Mouse (Mus musculus) midbrain, embryonic 13.5 days (tissue): ENCODE measurements around the gene Col6a5. TPM values are rescaled to one million over a fixed set of nuclear protein-coding genes. Genes with fewer than 3 reads are reported as not detected.
"Not testable (repeated sequence)": the region's sequence is repeated elsewhere in the genome, so short reads cannot be mapped to it uniquely, and the experiment has no call there.

Source experiments
- ATAC-seq: fragments of 200-750 bp; cut with Nextera tagmentation; 2 replicates; pipeline ENCODE4 v1.8.0; 2017; ENCODE audit warnings: mild to moderate bottlenecking, moderate TSS enrichment, moderate library complexity
- H3K27ac ChIP-seq: fragments of 300-500 bp; sonication (generic); 2 replicates; pipeline ENCODE4 v1.5.1; 2015; ENCODE audit warnings: inconsistent platforms, mild to moderate bottlenecking, moderate library complexity
- H3K27me3 ChIP-seq: fragments of 300-500 bp; sonication (generic); 2 replicates; pipeline ENCODE4 v1.6.1; 2015; ENCODE audit warnings: mild to moderate bottlenecking, inconsistent platforms
- H3K36me3 ChIP-seq: fragments of 300-500 bp; sonication (generic); 2 replicates; pipeline ENCODE4 v1.6.1; 2015; ENCODE audit warnings: mild to moderate bottlenecking, inconsistent platforms
- H3K4me1 ChIP-seq: fragments of 300-500 bp; sonication (generic); replicated peaks from 2 replicates; pipeline ENCODE4 v1.6.1; 2015; ENCODE audit warnings: inconsistent platforms
- H3K4me2 ChIP-seq: fragments of 300-500 bp; sonication (generic); replicated peaks from 2 replicates; pipeline ENCODE4 v1.6.1; 2015; ENCODE audit warnings: moderate library complexity, mild to moderate bottlenecking, inconsistent platforms
- H3K4me3 ChIP-seq: fragments of 300-500 bp; sonication (generic); replicated peaks from 2 replicates; pipeline ENCODE4 v1.5.1; 2015; ENCODE audit warnings: mild to moderate bottlenecking, inconsistent platforms
- H3K9ac ChIP-seq: fragments of 300-500 bp; sonication (generic); replicated peaks from 2 replicates; pipeline ENCODE4 v1.6.1; 2015; ENCODE audit warnings: mild to moderate bottlenecking, inconsistent platforms
- H3K9me3 ChIP-seq: fragments of 300-500 bp; sonication (generic); 2 replicates; pipeline ENCODE4 v1.6.1; 2016; ENCODE audit warnings: mild to moderate bottlenecking, inconsistent platforms
- WGBS: fragments of 180-500 bp; shearing (Covaris S2); methylation state at CpG from one replicate; pipeline ENCODE4 v1.1.7; 2015; 5-methylcytosine and 5-hydroxymethylcytosine counted together
- polyA plus RNA-seq: library from polyadenylated mRNA; unstranded; fragments of >200 nt; fragmentation: Nextera tagmentation; extraction: Ambion mirVana; gene quantifications from 2 replicates; pipeline ENCODE4 v1.2.1, GENCODE M21; 2015

The Col6a5 gene
- polyA plus RNA-seq, 1 experiment from 2014 or later, result 0.09 TPM

DNA sequence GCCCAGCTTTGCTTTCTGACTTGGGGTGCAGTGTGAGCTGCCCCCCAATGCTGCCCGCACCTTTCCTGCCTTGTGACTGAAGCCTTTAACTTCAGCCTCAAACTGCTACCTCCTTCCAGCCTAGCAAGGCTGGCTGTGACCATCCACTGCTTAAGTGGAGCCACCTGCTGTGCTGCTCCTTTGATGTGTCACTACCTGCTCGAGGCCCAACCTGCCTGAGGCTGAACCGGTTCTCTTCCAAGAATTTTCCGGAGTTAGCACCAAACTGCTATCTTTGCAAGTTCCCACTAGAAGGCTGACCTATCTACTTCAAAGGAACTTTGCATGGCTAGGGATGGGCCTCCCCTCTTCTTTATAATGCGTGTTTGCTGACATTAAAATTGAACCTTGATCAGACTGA, 119.1 kb downstream of the Col6a5 start:
- not testable (repeated sequence) for H3K4me1 ChIP-seq, ATAC-seq, H3K9me3 ChIP-seq, H3K4me2 ChIP-seq, H3K9ac ChIP-seq, H3K27ac ChIP-seq, H3K4me3 ChIP-seq, H3K27me3 ChIP-seq, H3K36me3 ChIP-seq
- WGBS, result 63% methylated on average over 5 of the region's 5 CpGs

DNA sequence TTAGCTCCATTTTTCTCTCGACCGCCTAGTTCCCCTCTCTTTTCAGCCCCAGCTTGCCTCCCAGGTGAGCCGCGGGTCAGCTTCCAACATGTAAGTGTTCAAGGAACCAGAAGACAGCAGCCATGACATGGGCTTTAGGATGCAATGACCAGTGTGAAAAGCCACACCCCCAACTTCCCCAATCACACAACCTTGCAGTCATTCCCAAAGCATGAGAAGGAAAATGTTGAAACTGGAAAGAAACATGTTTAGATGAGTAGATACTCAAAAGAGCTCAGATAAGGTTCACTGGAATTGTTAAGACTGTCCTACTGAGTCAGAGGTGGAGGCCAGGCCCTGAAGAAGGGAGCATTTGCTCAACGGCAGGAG, 121.3 kb downstream of the Col6a5 start:
- H3K9ac ChIP-seq, result no peak overlapping the region
- H3K4me3 ChIP-seq, result no peak overlapping the region
- no peak for ATAC-seq
- no peak overlapping the region for H3K4me2 ChIP-seq
- no peaks in the 10 kb centered on the region for H3K27me3 ChIP-seq
- no peak overlapping the region for H3K27ac ChIP-seq
- WGBS, result 75% methylated on average over 5 of the region's 5 CpGs
- no peaks in the 10 kb centered on the region for H3K9me3 ChIP-seq
- H3K36me3 ChIP-seq, result no peaks in the 10 kb centered on the region
- no peaks in the 10 kb centered on the region for H3K4me1 ChIP-seq

DNA sequence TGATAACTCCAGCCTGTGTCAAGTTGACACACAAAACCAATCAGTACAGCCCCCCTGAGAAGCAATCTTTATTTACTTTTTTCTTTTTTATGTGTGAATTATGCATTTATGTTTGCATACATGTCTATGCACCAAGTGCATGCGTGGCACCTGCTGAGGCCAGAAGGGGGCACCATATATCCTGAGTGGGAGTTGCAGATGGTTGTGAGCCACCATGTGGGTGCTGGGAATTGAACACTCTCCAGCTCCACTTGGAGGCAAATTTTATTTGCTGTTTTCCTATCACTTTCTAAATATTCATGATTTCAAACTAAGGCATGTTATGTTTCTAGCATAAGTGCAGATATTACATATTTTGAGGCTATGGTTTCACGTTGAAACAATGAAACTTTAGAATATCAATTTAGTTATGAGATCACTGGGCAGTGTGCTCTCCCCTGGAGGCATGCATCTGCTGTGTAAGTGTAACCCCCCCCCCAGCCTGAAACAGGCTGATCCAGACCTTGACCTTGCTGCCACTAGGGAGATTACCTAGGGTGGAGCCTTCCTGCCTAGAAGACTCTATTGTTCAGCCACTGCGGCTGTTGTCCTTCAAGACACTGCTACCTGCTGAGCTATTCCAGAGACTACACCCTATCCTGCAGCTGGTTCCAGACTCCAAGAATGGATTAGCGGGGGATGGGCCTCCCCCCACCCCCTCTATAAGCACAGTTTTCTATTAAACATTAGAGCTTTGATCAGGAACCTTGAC, 121.9 kb downstream of the Col6a5 start:
- Histone ChIP-seq H3K27ac (no peak overlapping the region), H3K4me2 (no peak overlapping the region), H3K9ac (no peak overlapping the region), H3K27me3 (no peaks in the 10 kb centered on the region), H3K4me1 (no peaks in the 10 kb centered on the region), H3K9me3 (no peaks in the 10 kb centered on the region), H3K36me3 (no peaks in the 10 kb centered on the region), H3K4me3 (no peak overlapping the region)
- no peak for ATAC-seq
- 81% methylated on average over 4 of the region's 4 CpGs for WGBS

DNA sequence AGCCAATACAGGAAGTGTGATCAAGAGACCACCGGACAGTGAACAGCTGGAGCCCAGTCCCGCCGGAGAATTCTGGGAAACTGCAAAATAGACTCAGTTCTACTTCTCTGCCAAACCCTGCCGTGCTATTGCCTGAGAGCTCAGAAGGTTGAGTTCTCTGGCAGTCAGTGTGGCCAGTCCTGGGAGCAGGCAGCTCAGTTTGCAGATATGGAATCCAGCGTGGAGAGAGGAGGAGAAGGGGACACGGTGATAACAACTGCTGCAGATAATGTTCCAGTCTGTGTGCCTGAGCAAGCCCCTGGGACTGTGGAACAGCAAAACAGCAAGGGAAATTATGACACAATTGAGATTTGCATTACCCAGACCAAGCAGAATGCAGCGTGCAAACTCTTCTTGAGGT, 124.9 kb downstream of the Col6a5 start:
- no peak overlapping the region for H3K9ac ChIP-seq
- H3K4me1 ChIP-seq, result no peaks in the 10 kb centered on the region
- H3K4me3 ChIP-seq, result no peak overlapping the region
- H3K4me2 ChIP-seq, result no peak overlapping the region
- H3K9me3 ChIP-seq, result no peaks in the 10 kb centered on the region
- no peaks in the 10 kb centered on the region for H3K36me3 ChIP-seq
- no peaks in the 10 kb centered on the region for H3K27me3 ChIP-seq
- ATAC-seq, result no peak
- H3K27ac ChIP-seq, result no peak overlapping the region
- WGBS, result 85% methylated on average over 7 of the region's 7 CpGs

DNA sequence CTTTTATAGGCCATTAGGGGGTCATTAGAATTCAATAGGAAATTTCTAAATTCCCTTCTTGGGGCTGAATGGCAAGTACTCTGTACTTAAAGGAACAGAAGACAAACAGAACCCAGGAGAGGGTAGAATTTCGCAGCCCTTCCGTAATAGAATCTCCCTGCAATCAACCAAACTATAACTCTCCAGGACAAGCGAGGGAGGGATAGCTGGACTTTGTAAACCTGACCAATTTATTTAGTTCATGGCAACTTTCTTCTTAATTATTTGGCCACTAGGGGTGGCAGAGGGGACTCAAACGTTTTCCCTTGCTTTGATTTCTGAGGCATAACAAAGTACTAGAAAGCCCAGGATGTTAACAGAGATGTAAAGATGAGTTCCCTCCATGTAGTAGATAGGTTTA, 125.6 kb downstream of the Col6a5 start:
- no peaks in the 10 kb centered on the region for H3K9me3 ChIP-seq
- ATAC-seq, result no peak
- WGBS, result 54% methylated on average over 4 of the region's 4 CpGs
- H3K27me3 ChIP-seq, result no peaks in the 10 kb centered on the region
- no peak overlapping the region for H3K9ac ChIP-seq
- H3K27ac ChIP-seq, result no peak overlapping the region
- no peaks in the 10 kb centered on the region for H3K36me3 ChIP-seq
- no peak overlapping the region for H3K4me3 ChIP-seq
- H3K4me2 ChIP-seq, result no peak overlapping the region
- no peaks in the 10 kb centered on the region for H3K4me1 ChIP-seq

DNA sequence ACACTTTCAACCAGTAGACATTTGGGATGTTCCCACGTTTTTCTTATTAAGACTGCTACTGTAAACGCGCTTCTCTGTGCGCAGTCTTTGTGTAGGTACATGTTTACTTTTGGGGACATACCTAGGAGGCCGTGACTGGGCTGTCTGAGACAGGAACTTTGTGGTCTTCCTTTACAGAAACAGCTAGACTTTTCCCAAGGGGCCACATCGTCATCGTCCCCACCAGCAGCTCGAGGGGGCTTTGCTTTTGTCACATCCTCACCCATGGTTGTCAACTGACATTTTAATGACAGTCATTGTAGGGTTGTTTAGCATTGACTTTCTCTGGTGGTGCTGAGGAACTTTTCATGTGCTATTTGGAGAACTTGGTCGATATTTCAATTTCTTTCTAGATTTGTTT, 129.2 kb downstream of the Col6a5 start:
- peaks cover 5% of the 10 kb centered on the region for H3K27me3 ChIP-seq
- ATAC-seq, result no peak
- WGBS, result 83% methylated on average over 9 of the region's 9 CpGs
- H3K4me3 ChIP-seq, result no peak overlapping the region
- peaks cover 7% of the 10 kb centered on the region for H3K4me1 ChIP-seq
- H3K9ac ChIP-seq, result no peak overlapping the region
- no peak overlapping the region for H3K27ac ChIP-seq
- H3K36me3 ChIP-seq, result no peaks in the 10 kb centered on the region
- no peak overlapping the region for H3K4me2 ChIP-seq
- H3K9me3 ChIP-seq, result no peaks in the 10 kb centered on the region

DNA sequence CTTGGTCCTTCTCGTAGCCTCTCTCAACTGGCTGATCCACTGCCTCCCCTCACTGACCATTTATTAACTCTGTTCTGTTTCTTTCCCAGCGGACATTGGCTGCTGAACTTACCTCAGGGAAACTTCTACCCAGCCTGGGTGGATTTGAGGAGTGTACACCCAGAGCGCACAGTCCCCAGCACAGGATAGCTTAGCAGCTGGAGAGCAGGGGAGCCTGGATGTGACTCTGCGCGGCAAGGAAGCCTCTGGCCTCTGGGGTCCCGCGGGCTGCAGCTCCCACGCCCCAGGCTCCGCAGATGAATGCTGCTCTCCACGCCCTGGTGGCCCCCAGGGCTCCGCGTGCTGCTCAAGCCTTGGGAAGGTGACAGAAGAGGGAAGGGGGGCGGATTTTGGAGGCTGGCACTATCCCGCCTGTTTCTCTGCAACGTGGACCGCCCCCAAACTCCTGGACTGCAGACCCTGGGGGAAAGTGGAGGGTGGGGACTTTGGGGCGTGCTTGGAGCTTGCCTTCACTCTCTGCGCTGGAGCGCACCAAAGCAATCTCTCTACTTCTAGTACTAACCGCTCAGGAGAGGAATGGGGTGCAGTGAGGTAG, 132.6 kb downstream of the Col6a5 start, which contains the start of gene Col6a6:
Gene Col6a6, minus strand, starts transcription at position 370 of the 595 bp plus-strand sequence.
- no peak within 1 kb of the TSS for H3K4me3 ChIP-seq
- H3K4me1 ChIP-seq, result peaks cover 7% of the 10 kb centered on the region
- no peak for ATAC-seq
- no peak within 1 kb of the TSS for H3K27ac ChIP-seq
- peak within 1 kb of the TSS; percentile 31 for H3K4me2 ChIP-seq
- WGBS, result 18% methylated on average over 20 of the region's 20 CpGs
- H3K36me3 ChIP-seq, result no peaks in the 10 kb centered on the region
- H3K9ac ChIP-seq, result no peak within 1 kb of the TSS
- no peaks in the 10 kb centered on the region for H3K9me3 ChIP-seq
- H3K27me3 ChIP-seq, result peaks cover 5% of the 10 kb centered on the region

DNA sequence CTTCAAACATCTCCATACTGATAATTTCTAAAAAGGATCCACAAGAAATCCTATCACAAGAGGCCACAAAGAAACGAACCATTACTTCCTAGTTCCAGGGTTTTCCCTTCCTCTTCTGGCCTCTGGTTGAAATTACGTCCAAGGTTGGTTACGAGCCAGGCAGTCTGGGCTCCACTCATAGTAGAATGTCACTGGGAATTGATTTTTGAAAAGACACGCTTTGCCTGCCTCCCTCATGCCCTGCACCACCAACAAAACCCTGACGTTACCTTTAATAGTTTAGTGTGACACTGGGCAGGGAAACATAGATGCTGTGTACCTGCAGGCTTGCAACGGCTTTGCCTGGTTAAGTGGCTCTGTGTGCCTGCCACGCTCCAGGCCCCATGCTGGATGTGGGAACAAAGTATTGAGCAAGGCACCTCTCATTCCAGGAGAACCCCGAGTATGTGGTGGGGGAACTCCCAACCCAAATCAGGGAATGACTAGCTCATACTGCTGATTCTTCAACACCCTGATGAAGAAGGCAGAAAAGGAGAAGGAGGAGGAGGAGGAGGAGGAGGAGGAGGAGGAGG, 133.3 kb downstream of the Col6a5 start:
- peaks cover 5% of the 10 kb centered on the region for H3K27me3 ChIP-seq
- WGBS, result 80% methylated on average over 8 of the region's 8 CpGs
- H3K27ac ChIP-seq, result no peak overlapping the region
- H3K4me3 ChIP-seq, result no peak overlapping the region
- H3K4me2 ChIP-seq, result no peak overlapping the region
- H3K4me1 ChIP-seq, result peaks cover 7% of the 10 kb centered on the region
- no peaks in the 10 kb centered on the region for H3K9me3 ChIP-seq
- no peaks in the 10 kb centered on the region for H3K36me3 ChIP-seq
- H3K9ac ChIP-seq, result no peak overlapping the region
- no peak for ATAC-seq

DNA sequence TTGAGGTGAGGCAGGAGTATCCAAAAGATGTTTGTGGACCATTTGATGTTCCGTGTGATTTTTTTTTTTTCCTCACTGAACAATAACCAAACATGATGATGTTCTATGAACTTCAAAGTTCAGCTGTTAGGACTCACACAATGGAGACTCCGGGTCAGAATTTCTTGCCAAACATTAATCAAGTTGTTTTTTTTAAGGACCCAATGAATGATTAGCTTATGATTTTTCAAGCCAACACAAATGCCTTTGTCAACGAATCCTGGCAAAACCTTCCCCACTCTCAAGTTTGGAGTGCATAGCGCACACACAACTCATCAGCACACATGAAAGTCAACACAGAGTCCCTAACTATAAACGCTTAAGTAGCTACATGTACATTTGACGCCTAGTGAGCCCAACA, 139.7 kb downstream of the Col6a5 start:
- Histone ChIP-seq H3K27me3 (no peaks in the 10 kb centered on the region), H3K9ac (no peak overlapping the region), H3K4me2 (no peak overlapping the region), H3K9me3 (no peaks in the 10 kb centered on the region), H3K27ac (no peak overlapping the region), H3K4me1 (no peaks in the 10 kb centered on the region), H3K36me3 (no peaks in the 10 kb centered on the region), H3K4me3 (no peak overlapping the region)
- WGBS, result 94% methylated on average over 6 of the region's 6 CpGs
- no peak for ATAC-seq

DNA sequence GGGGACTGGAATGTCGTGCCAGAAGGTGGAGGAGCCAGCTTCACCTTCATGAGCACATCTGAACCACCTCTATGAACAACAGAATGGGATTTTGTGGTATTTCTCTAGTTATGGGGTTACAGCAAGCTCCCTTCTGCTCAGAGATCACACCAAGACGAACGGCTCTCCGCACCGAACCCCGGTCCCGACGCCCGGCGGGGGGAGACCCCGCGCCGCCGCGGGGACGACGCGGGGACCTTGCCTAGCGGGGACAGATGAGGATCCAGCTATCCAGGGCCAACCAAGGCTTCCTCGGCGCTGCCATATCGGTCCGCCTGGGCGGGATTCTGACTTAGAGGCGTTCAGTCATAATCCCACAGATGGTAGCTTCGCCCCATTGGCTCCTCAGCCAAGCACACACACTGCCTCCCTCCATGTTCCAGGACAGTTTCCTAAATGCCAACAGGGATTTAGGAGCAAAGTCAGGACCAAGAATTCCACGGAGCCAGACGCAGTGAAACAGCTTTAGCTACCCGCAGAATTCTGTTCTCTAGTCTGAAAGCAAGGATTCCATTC, 141.2 kb downstream of the Col6a5 start:
- H3K9ac ChIP-seq, result no peak overlapping the region
- no peak overlapping the region for H3K27ac ChIP-seq
- no peak overlapping the region for H3K4me3 ChIP-seq
- no peaks in the 10 kb centered on the region for H3K4me1 ChIP-seq
- no peak overlapping the region for H3K4me2 ChIP-seq
- H3K36me3 ChIP-seq, result no peaks in the 10 kb centered on the region
- WGBS, result 81% methylated on average over 29 of the region's 29 CpGs
- no peak for ATAC-seq
- H3K9me3 ChIP-seq, result no peaks in the 10 kb centered on the region
- H3K27me3 ChIP-seq, result no peaks in the 10 kb centered on the region

DNA sequence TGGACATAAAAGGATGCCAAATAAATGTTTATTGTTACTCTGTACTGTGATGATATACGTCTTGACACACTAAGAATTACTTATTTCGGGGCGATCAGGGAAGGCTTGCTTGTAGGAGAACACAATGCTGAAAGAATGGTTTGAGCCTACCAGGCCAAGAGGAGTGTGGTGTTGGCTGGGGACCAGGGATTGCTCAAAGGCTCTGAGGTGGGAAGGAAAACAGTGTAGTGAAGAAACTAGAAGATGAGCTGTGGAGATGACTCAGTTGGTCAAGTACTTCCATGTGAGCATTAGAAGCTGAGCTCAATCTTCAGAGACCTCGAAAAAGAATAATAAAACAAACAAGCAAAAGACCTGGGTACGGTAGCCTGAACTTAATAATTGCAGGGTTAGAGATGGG, 146.0 kb downstream of the Col6a5 start:
- Histone ChIP-seq H3K4me3 (no peak overlapping the region), H3K27me3 (no peaks in the 10 kb centered on the region), H3K4me2 (no peak overlapping the region), H3K9ac (no peak overlapping the region), H3K4me1 (no peaks in the 10 kb centered on the region; the same call in 1 of the 2 replicates), H3K36me3 (no peaks in the 10 kb centered on the region), H3K27ac (no peak overlapping the region), H3K9me3 (no peaks in the 10 kb centered on the region)
- WGBS, result 85% methylated on average over 5 of the region's 5 CpGs
- ATAC-seq, result no peak

DNA sequence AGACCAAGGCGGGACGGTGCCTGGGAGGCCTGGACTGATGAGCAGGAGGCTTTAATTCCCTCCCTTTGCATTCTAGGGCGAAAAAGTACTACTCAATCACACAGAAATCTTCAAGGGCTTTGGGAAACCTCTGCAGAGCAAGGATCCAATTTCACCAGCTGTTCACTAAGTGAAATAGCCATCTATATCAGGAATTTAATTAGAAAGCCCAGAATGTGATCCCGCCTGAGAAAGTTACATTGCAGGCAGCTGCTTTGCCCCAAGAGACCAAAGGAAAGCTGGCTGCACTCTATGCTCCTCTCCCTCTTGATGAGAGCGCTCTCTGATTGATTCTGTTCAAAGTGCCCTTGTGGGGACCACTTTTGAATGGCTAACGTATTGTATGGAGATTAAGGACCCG, 149.0 kb downstream of the Col6a5 start:
- no peaks in the 10 kb centered on the region for H3K36me3 ChIP-seq
- H3K4me3 ChIP-seq, result no peak overlapping the region
- H3K9ac ChIP-seq, result no peak overlapping the region
- 47% methylated on average over 7 of the region's 7 CpGs for WGBS
- H3K9me3 ChIP-seq, result no peaks in the 10 kb centered on the region
- ATAC-seq, result no peak
- H3K4me2 ChIP-seq, result no peak overlapping the region
- H3K4me1 ChIP-seq, result no peaks in the 10 kb centered on the region; the same call in 1 of the 2 replicates
- H3K27me3 ChIP-seq, result no peaks in the 10 kb centered on the region
- no peak overlapping the region for H3K27ac ChIP-seq
